Mouse (Mus musculus) lung, postnatal 0 days (tissue): ENCODE measurements around the gene Sin3b.

Source experiments
- CTCF ChIP-seq: IDR thresholded peaks from 2 replicates; pipeline ENCODE4 v1.5.1; 2016; ENCODE audit warnings: antibody characterized with exemption, mild to moderate bottlenecking
- EP300 ChIP-seq: IDR thresholded peaks from 2 replicates; pipeline ENCODE4 v1.6.1; 2016; ENCODE audit warnings: antibody characterized with exemption, mild to moderate bottlenecking, control low read depth

- no peak for TF ChIP-seq EP300
- no peak for TF ChIP-seq CTCF
Measured at GRCm38 (mm10) chr8:72735001-72735400, 11.9 kb downstream of the Sin3b start.
